Mouse (Mus musculus): Measurements from ENCODE around the gene Tmem63a. TPM values are rescaled to one million over a fixed set of nuclear protein-coding genes. Genes with fewer than 3 reads are reported as not detected.

The Tmem63a gene
- polyA plus RNA-seq, 1 experiment from 2014 or later = 29.2 TPM

GRCm38 (mm10) chr1:180919686-180920085 is 22.5 kb upstream of the Tmem63a start:
- Histone ChIP-seq H3K4me3 (replicated peaks; ENCODE audit: low read length) (no peak overlapping the region), H3K9me3 (replicated peaks; ENCODE audit: control insufficient read depth, low read length) (no peaks in the 10 kb centered on the region), H3K27ac (ENCODE audit: low read length) (no peak overlapping the region), H3K4me2 (ENCODE audit: low read depth, low read length) (no peak overlapping the region), H3K36me3 (ENCODE audit: control insufficient read depth, insufficient read depth, low read length) (no peaks in the 10 kb centered on the region), H3K27me3 (ENCODE audit: control insufficient read depth, insufficient read depth, low read length) (no peaks in the 10 kb centered on the region), H3K9ac (ENCODE audit: low read length) (no peak overlapping the region), H3K4me1 (ENCODE audit: control insufficient read depth, insufficient read depth, low read length) (no peaks in the 10 kb centered on the region)
- ATAC-seq (ENCODE audit: insufficient read depth, low FRiP score) = peak; percentile 47; the same call in 1 of the 2 replicates
- 40% methylated on average over 8 of the region's 8 CpGs for WGBS

DNA sequence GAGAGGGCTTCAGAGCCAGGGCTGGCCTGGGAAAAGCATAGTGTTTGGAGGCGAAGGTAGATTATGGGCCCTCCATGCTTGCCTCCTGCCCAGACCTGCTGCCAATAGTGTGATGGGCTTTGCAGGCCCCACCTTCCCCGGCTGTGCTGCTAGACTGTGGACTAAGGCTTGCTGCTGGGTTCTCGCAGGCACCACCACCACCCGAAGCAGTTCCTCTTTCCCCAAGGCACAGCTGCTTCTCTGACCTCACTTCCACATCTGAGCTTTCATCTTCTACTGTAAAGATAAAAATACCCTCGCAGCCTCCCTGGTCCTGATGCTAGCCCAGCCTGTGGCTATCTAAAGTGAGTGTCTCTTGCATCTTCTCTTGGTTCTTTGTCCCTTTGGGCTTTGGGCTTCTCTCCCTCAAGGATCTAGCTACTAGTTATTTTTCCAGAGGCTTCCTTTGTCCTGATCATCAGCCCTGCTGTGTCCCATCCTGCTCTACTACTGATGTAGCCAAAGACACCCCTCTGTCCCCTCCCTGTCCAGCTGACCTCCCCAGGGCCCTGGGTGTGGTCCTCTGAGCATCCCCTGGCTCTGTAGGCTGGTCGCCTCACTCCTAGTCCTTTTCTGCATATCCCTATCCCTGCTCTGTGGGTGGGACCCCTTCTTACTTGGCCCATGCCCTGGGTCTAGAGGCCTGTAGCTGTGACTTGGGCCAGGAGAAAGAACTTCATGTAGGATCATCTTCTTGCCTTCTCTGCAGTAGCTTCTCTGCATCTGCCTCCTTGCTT is 19.7 kb upstream of the Tmem63a start:
- no peaks in the 10 kb centered on the region for H3K36me3 ChIP-seq (ENCODE audit: control insufficient read depth, insufficient read depth, low read length)
- no peak overlapping the region for H3K9ac ChIP-seq (ENCODE audit: low read length)
- no peaks in the 10 kb centered on the region for H3K27me3 ChIP-seq (ENCODE audit: control insufficient read depth, insufficient read depth, low read length)
- no peak overlapping the region for H3K4me3 ChIP-seq (replicated peaks; ENCODE audit: low read length)
- ATAC-seq (ENCODE audit: insufficient read depth, low FRiP score) = no peak
- 64% methylated on average over 6 of the region's 6 CpGs for WGBS
- H3K9me3 ChIP-seq (replicated peaks; ENCODE audit: control insufficient read depth, low read length) = no peaks in the 10 kb centered on the region
- no peaks in the 10 kb centered on the region for H3K4me1 ChIP-seq (ENCODE audit: control insufficient read depth, insufficient read depth, low read length)
- no peak overlapping the region for H3K27ac ChIP-seq (ENCODE audit: low read length)
- no peak overlapping the region for H3K4me2 ChIP-seq (ENCODE audit: low read depth, low read length)

- Histone ChIP-seq H3K9me3 (replicated peaks; ENCODE audit: control insufficient read depth, low read length) (no peaks in the 10 kb centered on the region), H3K4me1 (ENCODE audit: control insufficient read depth, insufficient read depth, low read length) (no peaks in the 10 kb centered on the region), H3K27me3 (ENCODE audit: control insufficient read depth, insufficient read depth, low read length) (no peaks in the 10 kb centered on the region), H3K4me3 (replicated peaks; ENCODE audit: low read length) (no peak overlapping the region), H3K36me3 (ENCODE audit: control insufficient read depth, insufficient read depth, low read length) (no peaks in the 10 kb centered on the region), H3K27ac (ENCODE audit: low read length) (no peak overlapping the region), H3K9ac (ENCODE audit: low read length) (no peak overlapping the region), H3K4me2 (ENCODE audit: low read depth, low read length) (no peak overlapping the region)
- WGBS = 55% methylated on average over 2 of the region's 2 CpGs
- ATAC-seq (ENCODE audit: insufficient read depth, low FRiP score) = no peak
Measured at GRCm38 (mm10) chr1:180924737-180925136, 17.4 kb upstream of the Tmem63a start.

- Histone ChIP-seq H3K4me2 (ENCODE audit: low read depth, low read length) (no peak overlapping the region), H3K4me3 (replicated peaks; ENCODE audit: low read length) (no peak overlapping the region), H3K27ac (ENCODE audit: low read length) (no peak overlapping the region), H3K27me3 (ENCODE audit: control insufficient read depth, insufficient read depth, low read length) (no peaks in the 10 kb centered on the region), H3K4me1 (ENCODE audit: control insufficient read depth, insufficient read depth, low read length) (no peaks in the 10 kb centered on the region), H3K36me3 (ENCODE audit: control insufficient read depth, insufficient read depth, low read length) (no peaks in the 10 kb centered on the region), H3K9me3 (replicated peaks; ENCODE audit: control insufficient read depth, low read length) (no peaks in the 10 kb centered on the region), H3K9ac (ENCODE audit: low read length) (no peak overlapping the region)
- no peak for ATAC-seq (ENCODE audit: insufficient read depth, low FRiP score)
- WGBS = 55% methylated on average over 4 of the region's 4 CpGs
Measured at GRCm38 (mm10) chr1:180926286-180926685, 15.9 kb upstream of the Tmem63a start.

- Histone ChIP-seq H3K4me2 (ENCODE audit: low read depth, low read length) (no peak overlapping the region), H3K4me1 (ENCODE audit: control insufficient read depth, insufficient read depth, low read length) (0 out of 2 replicates have a peak, but pooled peaks cover 2% of the 10 kb centered on the region), H3K4me3 (replicated peaks; ENCODE audit: low read length) (no peak overlapping the region), H3K36me3 (ENCODE audit: control insufficient read depth, insufficient read depth, low read length) (no peaks in the 10 kb centered on the region), H3K9ac (ENCODE audit: low read length) (no peak overlapping the region), H3K9me3 (replicated peaks; ENCODE audit: control insufficient read depth, low read length) (no peaks in the 10 kb centered on the region), H3K27me3 (ENCODE audit: control insufficient read depth, insufficient read depth, low read length) (peaks cover 4% of the 10 kb centered on the region; the same call in 1 of the 2 replicates), H3K27ac (ENCODE audit: low read length) (no peak overlapping the region)
- ATAC-seq (ENCODE audit: insufficient read depth, low FRiP score) = no peak
- whole genome bisulfite sequencing = 25% methylated on average over 2 of the region's 2 CpGs
Measured at GRCm38 (mm10) chr1:180929599-180929998, 12.5 kb upstream of the Tmem63a start.

- WGBS = 38% methylated on average over 3 of the region's 3 CpGs
- Histone ChIP-seq H3K4me3 (replicated peaks; ENCODE audit: low read length) (no peak overlapping the region), H3K4me1 (ENCODE audit: control insufficient read depth, insufficient read depth, low read length) (0 out of 2 replicates have a peak, but pooled peaks cover 2% of the 10 kb centered on the region), H3K9me3 (replicated peaks; ENCODE audit: control insufficient read depth, low read length) (no peaks in the 10 kb centered on the region), H3K27me3 (ENCODE audit: control insufficient read depth, insufficient read depth, low read length) (peaks cover 15% of the 10 kb centered on the region), H3K4me2 (ENCODE audit: low read depth, low read length) (no peak overlapping the region), H3K27ac (ENCODE audit: low read length) (no peak overlapping the region), H3K36me3 (ENCODE audit: control insufficient read depth, insufficient read depth, low read length) (no peaks in the 10 kb centered on the region), H3K9ac (ENCODE audit: low read length) (no peak overlapping the region)
- no peak for ATAC-seq (ENCODE audit: insufficient read depth, low FRiP score)
Measured at GRCm38 (mm10) chr1:180931106-180931505, 11.0 kb upstream of the Tmem63a start.

GRCm38 (mm10) chr1:180933659-180934058 is 8.5 kb upstream of the Tmem63a start:
- Histone ChIP-seq H3K27ac (ENCODE audit: low read length) (no peak overlapping the region), H3K36me3 (ENCODE audit: control insufficient read depth, insufficient read depth, low read length) (no peaks in the 10 kb centered on the region), H3K4me1 (ENCODE audit: control insufficient read depth, insufficient read depth, low read length) (0 out of 2 replicates have a peak, but pooled peaks cover 2% of the 10 kb centered on the region), H3K4me3 (replicated peaks; ENCODE audit: low read length) (no peak overlapping the region), H3K9me3 (replicated peaks; ENCODE audit: control insufficient read depth, low read length) (no peaks in the 10 kb centered on the region), H3K27me3 (ENCODE audit: control insufficient read depth, insufficient read depth, low read length) (peaks cover 15% of the 10 kb centered on the region), H3K4me2 (ENCODE audit: low read depth, low read length) (no peak overlapping the region), H3K9ac (ENCODE audit: low read length) (no peak overlapping the region)
- ATAC-seq (ENCODE audit: insufficient read depth, low FRiP score) = no peak
- 38% methylated on average over 6 of the region's 6 CpGs for WGBS

DNA sequence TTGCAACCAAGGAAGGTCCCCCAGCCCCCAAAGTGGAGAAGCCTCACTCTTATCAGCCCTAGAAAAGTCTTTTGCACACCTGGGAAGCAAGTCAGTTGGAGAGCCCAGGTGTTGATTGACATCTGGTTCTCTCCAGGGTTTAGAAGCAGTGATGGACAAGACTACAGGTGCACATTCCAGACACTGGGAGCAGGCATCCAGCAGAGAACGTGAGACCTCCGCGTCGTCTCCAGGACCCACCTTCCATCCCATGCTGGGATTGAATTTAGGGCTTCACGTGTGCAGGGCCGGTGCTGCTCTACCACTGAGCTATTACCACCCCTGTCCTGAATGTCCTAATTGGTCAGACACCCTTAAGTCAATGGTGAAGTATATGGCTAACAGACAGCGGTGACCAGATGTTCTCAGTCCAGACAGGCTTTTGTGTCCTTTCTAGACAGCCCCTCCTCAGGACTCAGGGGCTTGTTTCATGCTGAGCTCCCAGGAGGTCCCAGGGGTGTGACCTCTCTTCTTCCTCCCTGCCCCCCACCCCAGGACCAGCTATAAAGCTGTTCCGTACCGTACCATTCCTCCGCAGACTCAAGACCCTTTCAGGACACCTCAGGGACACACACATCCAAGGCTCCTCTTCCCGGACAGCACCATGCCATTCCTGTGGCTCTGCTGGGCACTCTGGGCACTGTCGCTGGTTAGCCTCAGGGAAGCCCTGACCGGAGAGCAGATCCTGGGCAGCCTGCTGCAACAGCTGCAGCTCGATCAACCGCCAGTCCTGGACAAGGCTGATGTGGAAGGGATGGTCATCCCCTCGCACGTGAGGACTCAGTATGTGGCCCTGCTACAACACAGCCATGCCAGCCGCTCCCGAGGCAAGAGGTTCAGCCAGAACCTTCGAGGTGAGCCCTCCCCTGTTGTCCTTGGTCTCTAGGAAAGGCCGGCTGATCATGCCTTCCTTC is 7.4 kb upstream of the Tmem63a start, which contains the start of gene Lefty1:
Gene Lefty1 (plus strand): TSS at position 556 of the 953 bp plus-strand sequence.
- Histone ChIP-seq H3K4me2 (ENCODE audit: low read depth, low read length) (no peak within 1 kb of the TSS), H3K36me3 (ENCODE audit: control insufficient read depth, insufficient read depth, low read length) (no peaks in the 10 kb centered on the region), H3K9me3 (replicated peaks; ENCODE audit: control insufficient read depth, low read length) (no peaks in the 10 kb centered on the region), H3K4me3 (replicated peaks; ENCODE audit: low read length) (no peak within 1 kb of the TSS), H3K27me3 (ENCODE audit: control insufficient read depth, insufficient read depth, low read length) (peaks cover 15% of the 10 kb centered on the region), H3K4me1 (ENCODE audit: control insufficient read depth, insufficient read depth, low read length) (0 out of 2 replicates have a peak, but pooled peaks cover 2% of the 10 kb centered on the region), H3K27ac (ENCODE audit: low read length) (no peak within 1 kb of the TSS), H3K9ac (ENCODE audit: low read length) (no peak within 1 kb of the TSS; the same call in 1 of the 2 replicates)
- no peak for ATAC-seq (ENCODE audit: insufficient read depth, low FRiP score)
- WGBS = 33% methylated on average over 21 of the region's 21 CpGs
